Mouse (Mus musculus) adrenal gland, adult (tissue): ENCODE data around the gene Trip10.

Source experiments
- DNase-seq, 2 experiments: peaks; one replicate each; pipeline ENCODE4 v3.0.0; 2022 to 2023; ENCODE audit warnings: low spot score in 1 of 2; ENCODE audit not compliant: inconsistent age in 2 of 2

Gene Trip10

DNA sequence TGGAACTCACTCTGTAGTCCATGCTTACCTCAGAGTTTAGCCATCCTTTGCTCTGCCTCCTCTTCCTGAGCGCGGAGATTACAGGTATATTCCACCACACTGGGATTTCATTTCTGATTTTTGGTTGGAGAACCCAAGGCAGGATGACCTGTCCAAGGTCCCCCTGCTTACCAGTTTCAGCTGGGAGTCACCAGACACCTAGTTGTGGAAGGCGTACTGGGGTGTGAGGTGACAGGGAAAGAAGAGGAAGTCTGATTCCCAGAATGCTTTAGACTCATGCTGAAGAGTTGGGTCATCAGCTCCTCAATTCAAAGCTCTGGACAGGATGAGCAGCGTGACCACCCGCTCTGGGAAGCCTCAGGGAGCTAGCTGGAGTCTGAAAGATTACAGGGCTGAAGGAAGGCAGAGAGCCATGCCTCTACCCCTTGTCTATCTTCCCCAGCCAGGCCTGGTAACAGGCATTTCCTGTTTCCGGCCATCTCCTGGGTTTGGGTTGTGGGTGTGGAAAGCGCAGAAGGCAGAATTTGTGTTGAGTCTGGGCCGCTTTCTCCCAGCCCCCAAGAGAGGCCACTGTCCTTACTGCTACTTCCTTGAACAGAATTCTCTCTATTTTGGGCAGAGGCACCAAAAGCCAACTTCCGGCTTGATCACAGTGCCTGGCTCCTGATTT lies 40.9 kb downstream of the Trip10 start:
- peak in 1 of 2 experiments; percentile 33 for DNase-seq

DNA sequence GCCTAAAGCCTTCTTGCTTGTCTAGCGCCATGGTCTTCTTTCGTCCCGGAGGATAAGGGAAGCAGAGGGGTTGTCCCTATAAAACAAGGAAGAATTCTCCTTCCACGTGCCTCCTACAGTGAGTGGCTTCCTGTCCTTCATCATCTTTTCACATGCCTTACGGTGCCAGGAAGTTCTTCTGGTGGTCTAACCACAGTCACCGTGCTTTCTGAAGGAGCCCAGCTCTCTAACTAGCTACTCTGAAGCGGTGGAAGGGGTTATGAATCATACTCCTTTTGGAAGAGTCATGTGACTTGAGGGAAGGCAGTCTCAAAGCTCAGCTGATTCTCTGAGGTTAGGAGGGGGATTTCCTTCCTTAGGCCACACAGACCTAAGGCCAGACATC lies 41.4 kb downstream of the Trip10 start:
- no peak for DNase-seq

DNA sequence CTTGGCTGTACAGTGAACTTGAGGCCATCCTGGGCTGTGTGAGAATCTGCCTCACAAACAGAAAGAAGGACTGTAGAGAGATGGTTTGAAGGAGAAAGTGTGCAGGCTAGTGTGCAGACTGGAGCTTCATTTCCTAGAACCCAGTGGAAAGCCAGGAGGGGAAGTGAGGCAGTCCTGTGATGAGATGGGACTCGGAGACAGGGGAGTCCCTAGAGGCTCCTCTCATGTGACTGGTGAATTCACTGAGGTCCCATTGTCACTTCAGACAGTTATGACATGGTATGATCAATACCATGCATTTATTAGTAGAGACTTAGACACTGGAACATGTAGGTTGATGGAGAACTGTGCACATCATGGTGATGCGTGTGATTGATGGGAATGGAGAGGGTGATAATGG lies 43.0 kb downstream of the Trip10 start:
- no peak for DNase-seq

DNA sequence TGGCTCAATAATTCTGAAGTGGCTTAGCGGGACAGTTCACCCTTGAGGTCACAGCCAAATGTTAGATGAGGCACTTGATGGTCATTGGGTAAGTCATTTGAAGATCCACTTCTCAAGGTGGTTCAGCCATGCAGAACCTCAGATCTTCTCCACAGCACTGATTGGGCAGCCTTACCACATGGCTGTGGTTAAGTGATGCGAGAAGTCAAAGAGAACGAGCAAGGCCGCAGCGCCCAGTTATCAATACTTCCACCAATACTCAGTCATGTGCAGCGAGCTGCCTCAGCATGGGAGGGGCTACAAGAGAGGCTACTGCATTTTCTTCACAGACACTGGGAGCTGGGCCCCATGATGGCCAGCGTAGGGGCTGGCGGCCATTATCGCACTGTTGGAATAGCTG lies 43.7 kb downstream of the Trip10 start:
- no peak for DNase-seq

DNA sequence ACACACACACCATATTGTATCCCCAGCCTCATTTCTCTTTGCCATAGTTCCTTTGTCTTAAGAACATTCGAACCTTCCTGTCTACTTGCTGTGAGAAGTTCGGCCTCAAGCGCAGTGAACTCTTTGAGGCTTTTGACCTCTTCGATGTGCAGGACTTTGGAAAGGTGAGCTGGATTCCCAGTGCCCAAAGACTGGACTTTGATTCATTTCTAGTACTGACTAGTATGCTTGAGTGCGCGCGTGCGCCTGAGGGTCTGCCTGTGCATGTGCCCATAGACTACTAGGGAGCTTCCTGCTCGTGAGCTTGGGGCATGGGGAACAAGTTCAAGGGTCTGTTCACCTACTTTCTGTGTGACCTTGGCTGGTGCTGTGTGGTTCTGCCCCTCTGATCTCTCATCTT lies 46.7 kb downstream of the Trip10 start:
- DNase-seq, result no peak

DNA sequence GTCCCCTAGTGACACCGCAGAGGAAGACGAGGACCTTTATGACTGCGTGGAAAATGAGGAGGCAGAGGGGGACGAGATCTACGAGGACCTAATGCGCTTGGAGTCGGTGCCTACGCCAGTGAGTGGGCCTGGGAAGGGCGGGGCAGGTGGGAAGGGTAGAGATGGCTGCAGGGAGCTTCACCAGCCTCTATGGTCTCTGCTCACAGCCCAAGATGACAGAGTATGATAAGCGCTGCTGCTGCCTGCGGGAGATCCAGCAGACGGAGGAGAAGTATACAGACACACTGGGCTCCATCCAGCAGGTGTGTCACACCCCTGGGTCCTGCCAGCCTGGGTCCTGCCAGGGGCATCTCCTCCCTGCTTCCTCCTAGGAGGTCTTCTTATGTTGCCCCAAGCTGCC lies 47.8 kb downstream of the Trip10 start:
- DNase-seq, result no peak

DNA sequence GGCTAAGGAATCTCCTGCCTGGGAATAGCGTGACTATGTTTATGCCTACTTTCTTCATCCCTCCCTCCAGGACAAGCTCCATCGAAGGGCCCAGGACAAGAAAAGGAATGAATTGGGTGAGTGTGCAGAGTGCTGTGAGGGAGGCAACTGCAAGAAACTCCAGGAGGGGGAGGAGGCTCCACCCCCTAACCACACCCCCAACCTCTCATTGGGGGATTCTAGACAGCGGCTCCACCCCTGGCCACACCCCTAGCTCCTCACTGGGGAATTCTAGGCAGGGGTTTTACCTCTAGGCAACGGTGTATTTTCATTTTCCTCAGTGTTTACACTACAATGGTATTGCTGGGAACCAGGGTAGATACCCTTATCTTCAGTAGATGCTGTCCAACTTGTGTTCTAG lies 56.3 kb downstream of the Trip10 start:
- no peak for DNase-seq

DNA sequence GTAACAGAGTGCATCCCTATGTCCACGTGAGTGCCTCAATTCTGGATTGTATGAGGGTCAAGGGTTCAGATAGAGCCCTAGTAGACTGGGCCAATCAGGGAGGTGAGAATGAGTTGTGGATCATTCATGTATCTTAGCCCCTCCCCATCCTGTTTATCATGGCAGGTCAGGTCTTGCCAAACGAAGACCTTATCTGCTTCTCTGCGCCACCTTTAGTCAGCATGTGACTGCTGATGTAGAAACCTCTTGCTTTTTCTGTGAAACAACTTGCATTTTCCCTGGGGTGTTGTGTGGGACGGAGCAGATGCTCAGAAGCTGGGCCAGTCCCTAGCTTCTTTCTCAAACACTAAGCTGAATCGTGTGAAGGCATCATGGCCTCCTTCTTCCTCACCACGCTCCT lies 57.8 kb downstream of the Trip10 start:
- no peak for DNase-seq

DNA sequence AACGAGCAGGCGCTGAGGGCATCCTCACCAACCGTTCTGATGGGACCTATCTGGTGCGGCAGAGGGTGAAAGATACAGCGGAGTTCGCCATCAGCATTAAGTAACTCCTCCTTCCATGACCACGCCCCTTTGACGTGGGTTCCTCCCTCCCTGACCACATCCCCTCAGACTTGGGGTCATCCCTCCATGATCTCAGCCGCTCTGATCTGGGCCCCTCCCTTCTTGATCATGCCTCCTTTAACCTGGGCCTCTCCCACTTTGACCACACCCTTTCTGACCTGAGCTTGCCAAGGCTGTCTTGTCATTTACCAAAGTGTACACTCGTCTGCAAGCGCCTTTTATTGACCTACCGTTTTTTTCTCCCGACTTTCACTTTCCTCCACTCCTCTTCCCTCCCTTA lies 62.5 kb downstream of the Trip10 start:
- DNase-seq, result no peak
